Mouse (Mus musculus) MEL (cell line): Measurements from ENCODE around the gene Lrrc4. TPM values are rescaled to one million over a fixed set of nuclear protein-coding genes. Genes with fewer than 3 reads are reported as not detected.

Source experiments
- DNase-seq: peaks from one replicate; pipeline ENCODE4 v3.0.0; 2011; ENCODE audit warnings: low read depth, low spot score
- H3K27ac ChIP-seq: 2 replicates; pipeline ENCODE4 v1.5.1; 2012; ENCODE audit warnings: low read depth, mild to moderate bottlenecking, control low read depth, low read length, moderate library complexity; ENCODE audit not compliant: control insufficient read depth
- H3K27me3 ChIP-seq, 2 experiments: fragments of 150-350 bp in 1 of 2; sonication (generic) in 1 of 2; 2 replicates each; pipeline ENCODE4 v1.6.1; 2012; ENCODE audit warnings: low read length in 2 of 2, mild to moderate bottlenecking in 2 of 2, improper control_type of control experiment in 1 of 2, moderate library complexity in 1 of 2; ENCODE audit not compliant: insufficient read depth in 2 of 2, control insufficient read depth in 1 of 2
- H3K36me3 ChIP-seq, 2 experiments: 2 replicates each; pipeline ENCODE4 v1.6.1; 2012 to 2014; ENCODE audit warnings: low read length in 2 of 2, improper control_type of control experiment in 1 of 2, inconsistent platforms in 1 of 2, mild to moderate bottlenecking in 1 of 2; ENCODE audit not compliant: insufficient read depth in 2 of 2, control insufficient read depth in 1 of 2
- H3K4me1 ChIP-seq, 2 experiments: fragments of 150-350 bp in 1 of 2; sonication (generic) in 1 of 2; 2 replicates each; pipeline ENCODE4 v1.6.1; 2012; ENCODE audit warnings: low read length in 2 of 2, improper control_type of control experiment in 1 of 2, mild to moderate bottlenecking in 1 of 2; ENCODE audit not compliant: insufficient read depth in 2 of 2, control insufficient read depth in 1 of 2
- H3K4me3 ChIP-seq, 2 experiments: fragments of 150-350 bp in 1 of 2; sonication (generic) in 1 of 2; 2 replicates each; pipeline ENCODE4 v1.5.1; 2012; ENCODE audit warnings: low read depth in 2 of 2, low read length in 2 of 2, mild to moderate bottlenecking in 2 of 2, moderate library complexity in 2 of 2, control low read depth in 1 of 2, improper control_type of control experiment in 1 of 2; ENCODE audit not compliant: control insufficient read depth in 1 of 2, insufficient read depth in 1 of 2
- H3K79me2 ChIP-seq: 2 replicates; pipeline ENCODE4 v1.6.1; 2012; ENCODE audit warnings: mild to moderate bottlenecking, low read length, moderate library complexity; ENCODE audit not compliant: control insufficient read depth, poor library complexity, insufficient read depth
- H3K9ac ChIP-seq: 2 replicates; pipeline ENCODE4 v1.6.1; 2012; ENCODE audit warnings: low read depth, mild to moderate bottlenecking, control low read depth, low read length, moderate library complexity; ENCODE audit not compliant: control insufficient read depth, poor library complexity, severe bottlenecking
- H3K9me3 ChIP-seq: fragments of 150-350 bp; sonication (generic); replicated peaks from 2 replicates; pipeline ENCODE4 v1.6.1; 2012; ENCODE audit warnings: mild to moderate bottlenecking, low read length, improper control_type of control experiment, moderate library complexity; ENCODE audit not compliant: insufficient read depth
- CHD1 ChIP-seq: IDR thresholded peaks from 2 replicates; pipeline ENCODE4 v1.6.1; 2012; ENCODE audit warnings: low read depth, mild to moderate bottlenecking, inconsistent platforms, low read length, improper control_type of control experiment
- ELF1 ChIP-seq: IDR thresholded peaks from 2 replicates; pipeline ENCODE4 v1.6.1; 2014; ENCODE audit warnings: low read depth, mild to moderate bottlenecking, inconsistent platforms, low read length, improper control_type of control experiment, moderate library complexity
- EP300 ChIP-seq, 2 experiments: IDR thresholded peaks; 2 replicates each; pipeline ENCODE4 v1.6.1; 2011; ENCODE audit warnings: improper control_type of control experiment in 2 of 2, low read length in 2 of 2, low read depth in 1 of 2, mild to moderate bottlenecking in 1 of 2
- GABPA ChIP-seq: IDR thresholded peaks from 2 replicates; pipeline ENCODE4 v1.6.1; 2012; ENCODE audit warnings: low read depth, mild to moderate bottlenecking, inconsistent platforms, low read length, improper control_type of control experiment, moderate library complexity
- GATA1 ChIP-seq: IDR thresholded peaks from 2 replicates; pipeline ENCODE4 v1.6.1; 2011; ENCODE audit warnings: low read depth, low read length, improper control_type of control experiment
- JUND ChIP-seq: IDR thresholded peaks from 2 replicates; pipeline ENCODE4 v1.6.1; 2011; ENCODE audit warnings: low read depth, mild to moderate bottlenecking, improper control_type of control experiment, low read length
- MAFK ChIP-seq: IDR thresholded peaks from 2 replicates; pipeline ENCODE4 v1.6.1; 2011; ENCODE audit warnings: low read depth, mild to moderate bottlenecking, low read length, improper control_type of control experiment, borderline replicate concordance
- MAZ ChIP-seq: IDR thresholded peaks from 2 replicates; pipeline ENCODE4 v1.6.1; 2012; ENCODE audit warnings: low read depth, mild to moderate bottlenecking, inconsistent platforms, low read length, improper control_type of control experiment
- MXI1 ChIP-seq: IDR thresholded peaks from 2 replicates; pipeline ENCODE4 v1.6.1; 2011; ENCODE audit warnings: mild to moderate bottlenecking, low read depth, low read length, improper control_type of control experiment
- MYC ChIP-seq: IDR thresholded peaks from 2 replicates; pipeline ENCODE4 v1.6.1; 2011; ENCODE audit warnings: low read depth, mild to moderate bottlenecking, low read length, improper control_type of control experiment, moderate library complexity
- POLR2A ChIP-seq, 2 experiments: IDR thresholded peaks; 2 replicates each; pipeline ENCODE4 v1.6.1; 2011 to 2012; ENCODE audit warnings: low read length in 2 of 2, mild to moderate bottlenecking in 2 of 2, control low read depth in 1 of 2, improper control_type of control experiment in 1 of 2, low read depth in 1 of 2, moderate library complexity in 1 of 2; ENCODE audit not compliant: control insufficient read depth in 1 of 2, insufficient read depth in 1 of 2, poor library complexity in 1 of 2
- POLR2AphosphoS2 ChIP-seq: IDR thresholded peaks from 2 replicates; pipeline ENCODE4 v1.6.1; 2011; ENCODE audit warnings: low read length, improper control_type of control experiment
- RAD21 ChIP-seq: IDR thresholded peaks from 2 replicates; pipeline ENCODE4 v1.6.1; 2011; ENCODE audit warnings: mild to moderate bottlenecking, low read depth, low read length, improper control_type of control experiment
- RCOR1 ChIP-seq: IDR thresholded peaks from 2 replicates; pipeline ENCODE4 v1.6.1; 2012; ENCODE audit warnings: low read depth, mild to moderate bottlenecking, inconsistent platforms, low read length, improper control_type of control experiment
- SMC3 ChIP-seq: IDR thresholded peaks from 2 replicates; pipeline ENCODE4 v1.6.1; 2011; ENCODE audit warnings: low read depth, low read length, improper control_type of control experiment
- TCF12 ChIP-seq: IDR thresholded peaks from 2 replicates; pipeline ENCODE4 v1.6.1; 2014; ENCODE audit warnings: low read depth, mild to moderate bottlenecking, inconsistent platforms, low read length, improper control_type of control experiment, moderate library complexity
- USF1 ChIP-seq: IDR thresholded peaks from 2 replicates; pipeline ENCODE4 v1.6.1; 2014; ENCODE audit warnings: low read depth, mild to moderate bottlenecking, inconsistent platforms, low read length, improper control_type of control experiment, moderate library complexity
- ZC3H11A ChIP-seq: IDR thresholded peaks from 2 replicates; pipeline ENCODE4 v1.6.1; 2012; ENCODE audit warnings: low read depth, mild to moderate bottlenecking, inconsistent platforms, low read length, improper control_type of control experiment
- ZKSCAN1 ChIP-seq: IDR thresholded peaks from 2 replicates; pipeline ENCODE4 v1.6.1; 2012; ENCODE audit warnings: low read depth, mild to moderate bottlenecking, inconsistent platforms, low read length, improper control_type of control experiment, moderate library complexity
- polyA plus RNA-seq, 2 experiments: library from polyadenylated mRNA; stranded (reverse) in 1 of 2; unstranded in 1 of 2; fragments of >175 nt in 1 of 2; fragments of >200 nt in 1 of 2; gene quantifications; 2 replicates each; pipeline versions ENCODE4 v1.2.1 to v1.2.4; 2012; ENCODE audit warnings: low replicate concordance in 2 of 2, low read depth in 1 of 2; ENCODE audit not compliant: insufficient read length in 2 of 2, insufficient read depth in 1 of 2, missing spikeins in 1 of 2
- total RNA-seq: library from RNA; depleted of rRNA; stranded (reverse); fragments of 300-350 nt; gene quantifications from 2 replicates; pipeline ENCODE4 v1.2.3, GENCODE M21; 2012

Lrrc4 gene
- total and polyA plus RNA-seq, 3 experiments, result 0.07 to 0.12 TPM; not detected in 1

DNA sequence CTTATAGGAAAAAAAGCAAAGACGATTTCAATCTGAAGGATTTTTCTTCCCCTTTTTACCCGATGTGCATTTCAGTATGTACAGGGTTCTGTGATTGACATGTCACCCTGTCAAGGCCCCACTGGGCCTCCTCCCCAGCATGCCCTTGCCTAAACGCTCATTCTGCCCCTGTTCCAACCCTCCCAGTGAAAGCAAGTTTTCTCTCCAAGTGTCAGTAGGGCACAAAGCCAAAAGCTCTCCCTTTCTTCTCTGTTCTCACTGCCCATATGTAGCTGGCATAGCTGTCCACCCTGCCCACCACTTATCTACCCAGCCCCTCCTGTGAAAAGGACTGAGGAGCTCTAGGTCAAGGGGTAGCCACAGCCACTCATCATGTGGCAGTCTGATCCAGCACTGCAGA is 17.8 kb upstream of the Lrrc4 start:
- TF ChIP-seq POLR2AphosphoS2 (no peak), MXI1 (no peak), RAD21 (no peak), CHD1 (no peak), SMC3 (no peak), GATA1 (no peak), POLR2A (IDR thresholded peaks at IDR 0.05; ENCODE audit: control insufficient read depth in 1 of 2, insufficient read depth in 1 of 2, low read depth in 1 of 2, low read length in 2 of 2, poor library complexity in 1 of 2) (no peak), MAZ (no peak), JUND (no peak), TCF12 (no peak), MAFK (no peak), MYC (no peak), ZC3H11A (no peak), EP300 (IDR thresholded peaks at IDR 0.05; ENCODE audit: low read depth in 1 of 2, low read length in 2 of 2) (no peak), USF1 (no peak), GABPA (no peak), ELF1 (no peak)
- TF ChIP-seq, all 39 proteins: peak for 0
- Histone ChIP-seq H3K27me3 (no peaks in the 10 kb centered on the region), H3K9me3 (no peaks in the 10 kb centered on the region), H3K36me3 (peaks cover 0 to 4% of the 10 kb centered on the region in 2 experiments; a peak in 1 of 4 replicates), H3K4me1 (no peaks in the 10 kb centered on the region), H3K79me2 (no peaks in the 10 kb centered on the region), H3K9ac (no peak overlapping the region), H3K27ac (no peak overlapping the region), H3K4me3 (no peak overlapping the region)
- no peak for DNase-seq

DNA sequence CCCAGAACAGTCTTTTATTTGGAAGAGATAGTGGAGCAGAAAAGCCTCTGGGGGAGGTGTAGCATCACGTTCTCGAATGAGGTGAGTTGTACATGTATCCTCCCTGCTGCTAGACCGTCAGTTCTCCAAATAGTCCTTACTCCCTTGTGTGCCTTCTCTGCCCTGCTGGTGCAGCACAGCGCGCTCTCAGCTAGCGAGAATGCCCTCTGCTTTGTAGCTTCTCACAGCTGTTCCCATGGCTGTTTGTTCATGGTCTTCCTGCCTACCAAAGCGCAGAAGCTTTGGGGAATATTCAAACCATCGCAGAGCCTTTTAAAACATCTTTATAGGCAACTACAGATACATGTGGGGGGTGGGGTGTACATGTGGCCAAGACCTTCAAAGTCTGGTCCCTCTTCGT is 17.3 kb upstream of the Lrrc4 start:
- Histone ChIP-seq H3K27ac (no peak overlapping the region), H3K36me3 (peaks cover 0 to 4% of the 10 kb centered on the region in 2 experiments; a peak in 1 of 4 replicates), H3K4me1 (no peaks in the 10 kb centered on the region), H3K9ac (no peak overlapping the region), H3K79me2 (no peaks in the 10 kb centered on the region), H3K9me3 (no peaks in the 10 kb centered on the region), H3K4me3 (no peak overlapping the region), H3K27me3 (no peaks in the 10 kb centered on the region)
- TF ChIP-seq ZKSCAN1, result no peak
- no peak for TF ChIP-seq USF1
- no peak for TF ChIP-seq JUND
- no peak for TF ChIP-seq RCOR1
- TF ChIP-seq SMC3, result no peak
- no peak for DNase-seq
